Mouse (Mus musculus): ENCODE measurements around the gene Tk1.

Tk1 gene

DNA sequence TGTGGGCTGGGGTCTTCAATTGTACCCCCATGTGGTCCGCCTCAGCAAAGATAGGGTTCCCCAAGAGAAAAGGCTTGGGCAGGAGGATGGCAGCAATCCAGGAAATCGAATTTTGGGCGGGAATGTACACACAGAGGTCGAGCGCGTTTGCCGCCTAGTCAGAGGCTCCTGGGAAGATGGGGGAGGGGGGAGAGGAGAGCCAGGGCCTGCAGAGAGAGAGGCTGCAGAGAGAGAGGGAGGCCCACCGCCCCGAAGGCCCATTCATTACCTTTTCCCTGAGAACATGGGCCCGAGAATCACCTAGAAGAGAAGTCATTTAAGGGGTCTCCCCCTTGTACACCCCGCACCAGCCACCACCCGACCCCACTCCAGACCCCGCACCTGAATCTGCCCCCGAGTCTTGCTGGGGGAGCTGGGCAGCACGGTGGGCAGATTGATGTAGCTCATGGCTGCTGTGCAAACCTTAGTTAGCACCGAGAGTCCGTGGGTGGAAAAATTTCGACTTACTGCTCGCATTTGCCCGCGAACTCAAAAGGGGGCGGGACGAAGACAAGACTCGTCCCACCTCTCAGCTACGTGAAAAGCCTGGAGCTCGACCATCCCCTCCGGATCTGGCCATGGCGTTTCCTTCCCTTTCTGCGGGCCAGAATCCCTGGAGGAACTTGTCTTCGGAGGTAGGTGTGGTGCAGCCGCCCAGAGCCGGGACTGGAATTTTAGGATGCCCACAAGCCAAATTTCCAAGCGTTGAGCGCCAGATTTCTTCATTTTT, at the start of gene Tk1, which contains the start of gene Afmid:
Gene Tk1, minus strand, starts transcription at position 760 of the 769 bp plus-strand sequence.
Gene Afmid, plus strand, starts transcription at position 592 of the 769 bp plus-strand sequence.
- DNase-seq (ENCODE audit: low spot score in 2 of 2) = peak in 1 of 2 experiments; percentile 27

DNA sequence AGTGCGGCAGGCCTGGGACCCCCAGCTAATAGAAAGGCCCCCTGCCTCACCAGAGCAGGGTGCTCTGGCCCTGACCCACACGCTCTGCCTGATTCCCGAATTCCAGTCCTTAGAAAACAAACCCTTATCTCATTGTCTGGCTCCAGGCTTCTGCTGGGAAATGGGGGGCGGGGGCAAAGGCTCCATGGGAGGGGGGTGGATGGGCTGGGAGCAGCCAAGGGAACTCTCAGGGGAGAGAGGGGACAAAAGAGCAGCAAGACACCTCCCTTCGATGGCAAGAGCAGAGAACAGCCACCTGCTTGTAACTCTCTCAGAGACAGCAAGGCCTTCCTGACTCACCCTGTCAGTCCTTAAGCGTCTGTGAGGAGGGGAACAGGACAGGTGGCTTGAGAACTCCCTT, 49.8 kb upstream of the Tk1 start:
- DNase-seq (ENCODE audit: low spot score in 2 of 2) = no peak

DNA sequence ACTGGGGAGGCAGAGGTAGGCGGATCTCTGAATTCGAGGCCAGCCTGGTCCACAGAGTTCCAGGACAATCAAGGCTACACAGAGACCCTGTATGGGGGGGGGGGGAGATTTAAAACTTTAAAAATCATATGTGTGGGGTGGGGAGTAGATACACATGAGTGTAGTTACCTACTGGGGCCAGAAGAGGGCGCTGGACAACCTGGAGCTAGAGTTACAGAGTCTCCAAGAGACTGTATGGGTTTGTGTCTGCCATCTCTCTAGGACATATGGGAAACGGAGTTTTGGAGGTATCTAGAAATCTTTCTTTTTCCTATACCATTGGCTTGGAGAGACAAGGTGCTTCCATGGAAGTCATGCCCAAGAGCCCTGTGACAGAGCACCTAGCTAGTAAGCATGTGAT, 48.5 kb upstream of the Tk1 start:
- peak in 1 of 2 experiments; percentile 24 for DNase-seq (ENCODE audit: low spot score in 2 of 2)

DNA sequence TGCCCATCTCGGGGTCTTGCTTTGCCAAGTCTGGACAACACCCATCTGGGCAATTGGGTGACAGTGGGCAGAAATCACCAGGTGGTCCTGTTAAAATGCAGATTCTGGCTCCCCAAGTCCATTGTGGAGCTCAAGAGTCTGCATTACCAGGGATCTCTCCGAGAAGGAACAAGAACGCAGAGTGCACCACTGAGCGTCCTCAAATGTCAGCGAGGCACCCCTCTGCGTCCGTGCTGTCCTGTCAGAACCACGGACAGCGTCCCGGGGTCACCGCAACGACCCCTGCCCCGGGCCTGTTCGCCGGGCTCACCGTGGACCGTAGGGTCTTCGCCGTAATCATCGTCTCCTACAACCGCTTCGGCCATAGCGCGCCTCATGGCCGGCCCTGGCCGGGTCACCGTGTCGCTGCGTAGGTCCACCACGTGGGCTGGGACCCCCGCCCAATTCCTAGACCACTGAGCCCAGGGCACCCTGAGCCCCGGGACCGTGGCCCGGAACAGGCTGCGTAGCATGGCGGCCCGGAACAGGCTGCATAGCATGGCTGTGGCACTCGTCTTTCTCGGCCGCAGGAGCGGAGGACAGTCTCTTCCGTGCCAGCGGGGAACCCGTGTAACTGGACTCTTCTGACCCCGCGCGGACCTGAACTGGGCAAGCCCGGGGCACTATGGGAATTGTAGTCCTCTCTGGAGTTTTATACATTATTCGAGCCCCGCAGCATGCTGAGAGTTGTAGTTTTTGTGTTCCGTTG, 47.1 kb upstream of the Tk1 start, which contains the start of gene Tha1:
Gene Tha1, minus strand, starts transcription at position 621 of the 748 bp plus-strand sequence.
- peak; percentile 56 to 63 for DNase-seq (ENCODE audit: low spot score in 2 of 2)

DNA sequence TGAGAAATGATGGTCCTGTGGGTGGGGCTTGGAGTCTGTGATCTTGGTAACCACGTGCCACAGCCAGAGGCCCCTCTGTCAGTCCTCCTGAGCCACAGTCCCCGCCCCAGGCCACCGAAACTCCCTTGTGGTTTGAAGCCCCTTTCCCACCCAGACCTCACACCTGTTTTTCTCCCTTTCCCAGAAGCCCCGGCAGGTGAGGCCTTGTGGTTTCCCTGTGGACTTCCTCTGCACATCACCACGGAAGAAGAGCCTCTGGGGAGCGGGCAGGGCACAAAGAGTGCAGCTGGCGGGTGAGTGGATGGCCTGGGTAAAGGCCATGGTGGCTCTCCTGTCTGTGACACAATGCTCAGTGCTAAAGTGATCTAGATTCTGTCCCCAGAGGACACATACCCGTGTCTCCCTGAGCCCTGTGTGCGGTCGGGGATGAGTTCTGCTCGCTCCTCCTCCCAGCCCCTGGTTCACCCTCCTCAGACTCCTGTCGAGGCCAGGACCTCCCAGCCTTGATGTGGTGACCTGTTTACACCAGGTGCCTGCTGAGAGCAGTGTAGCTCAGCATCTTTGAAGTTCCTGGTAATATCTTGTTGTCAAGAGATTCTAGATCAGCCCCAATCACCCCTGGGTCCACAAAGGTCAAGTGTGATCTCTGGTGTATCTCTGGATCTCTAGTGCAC, 46.2 kb upstream of the Tk1 start:
- peak; percentile 58 to 72 for DNase-seq (ENCODE audit: low spot score in 2 of 2)

DNA sequence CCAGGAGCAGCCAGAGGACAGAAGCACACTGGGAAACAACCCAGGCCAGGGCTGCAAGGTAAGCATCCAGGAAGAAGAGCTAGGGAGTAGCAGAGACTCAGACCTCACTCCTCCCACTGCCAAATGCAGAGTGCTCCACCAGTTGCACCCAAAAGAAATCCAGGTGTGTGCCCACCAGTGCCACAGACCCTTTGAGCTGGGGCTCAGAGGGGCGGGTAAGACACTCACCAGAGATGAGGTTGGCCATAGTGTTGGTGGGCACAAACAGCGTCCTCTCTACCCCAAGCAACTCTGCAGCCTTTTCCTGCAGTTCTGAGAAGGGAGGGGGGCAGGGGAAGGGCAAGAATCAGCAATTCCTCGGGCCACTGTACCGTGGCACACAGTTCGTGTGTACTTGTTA, 45.5 kb upstream of the Tk1 start:
- DNase-seq (ENCODE audit: low spot score in 2 of 2) = no peak

DNA sequence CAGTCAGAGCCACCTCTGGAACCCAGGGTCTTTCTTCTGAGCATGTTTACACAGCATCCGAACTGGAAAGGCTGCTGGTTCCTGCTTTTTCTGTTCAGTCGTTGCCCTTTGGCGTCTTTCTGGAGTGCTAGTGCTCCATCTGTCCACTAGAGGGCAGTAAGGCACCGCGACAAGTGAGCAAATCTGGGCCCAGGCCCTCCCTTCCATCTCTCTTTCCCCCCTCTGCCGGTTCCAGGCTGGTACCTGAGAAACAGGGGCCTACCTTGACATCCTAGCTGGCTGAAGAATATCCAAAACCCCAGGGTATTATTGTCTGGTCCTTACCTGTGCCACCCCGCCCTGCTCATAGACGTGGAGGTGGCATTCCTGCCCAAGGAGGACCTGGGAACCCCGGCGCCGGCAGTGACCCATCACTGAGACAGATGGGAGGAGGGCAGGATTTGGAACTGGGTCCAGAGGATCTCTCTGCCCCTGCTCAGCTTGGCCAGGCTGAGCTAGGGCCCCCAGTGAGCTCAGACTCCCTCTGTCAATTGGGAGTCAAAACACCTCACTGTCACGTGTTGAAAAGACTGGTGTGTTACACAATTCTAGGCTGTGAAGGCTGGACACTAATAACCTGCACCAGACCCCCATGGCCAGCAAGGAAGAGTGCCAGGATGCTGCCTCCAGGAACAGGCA, 44.9 kb upstream of the Tk1 start:
- peak; percentile 59 to 78 for DNase-seq (ENCODE audit: low spot score in 2 of 2)

DNA sequence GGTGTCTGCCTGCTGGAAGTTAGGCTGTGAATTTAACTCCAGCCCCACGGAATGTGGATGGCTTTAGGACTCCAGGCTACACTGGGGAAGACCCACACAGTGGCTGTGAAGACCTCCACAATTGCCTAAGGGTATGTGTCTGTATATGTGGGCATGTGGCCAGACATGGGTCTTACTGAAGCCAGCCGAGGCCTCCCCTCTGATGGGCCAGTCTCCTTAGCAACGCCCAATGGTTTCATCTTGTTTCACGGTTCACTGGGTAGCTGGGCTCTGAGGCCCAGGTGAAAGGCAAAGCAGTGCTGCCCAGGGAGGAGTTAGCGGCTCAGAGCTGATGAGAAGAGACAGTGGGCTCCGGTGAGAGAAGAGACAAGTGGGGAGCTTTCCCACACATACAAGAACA, 40.1 kb upstream of the Tk1 start:
- no peak for DNase-seq (ENCODE audit: low spot score in 2 of 2)

DNA sequence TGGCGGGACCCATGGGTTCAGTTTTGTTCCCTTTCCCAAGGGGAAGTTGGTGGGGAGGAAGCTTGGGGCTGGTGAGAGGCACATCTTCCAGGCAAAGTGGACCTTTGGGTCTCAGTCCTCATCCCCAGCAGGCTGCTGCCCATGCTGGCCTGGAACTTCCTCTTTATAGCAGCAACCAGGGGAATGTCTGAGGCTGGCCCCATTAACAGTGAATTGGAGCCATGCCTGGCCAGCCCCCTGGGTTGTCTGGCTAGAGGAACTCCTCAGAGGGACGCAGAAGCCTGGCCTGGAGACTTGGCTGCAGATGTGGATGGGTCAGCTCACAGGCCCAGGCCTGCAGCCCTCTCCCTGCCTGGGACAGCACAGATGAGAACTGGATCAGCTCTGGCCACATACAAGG, 38.9 kb upstream of the Tk1 start:
- no peak for DNase-seq (ENCODE audit: low spot score in 2 of 2)

DNA sequence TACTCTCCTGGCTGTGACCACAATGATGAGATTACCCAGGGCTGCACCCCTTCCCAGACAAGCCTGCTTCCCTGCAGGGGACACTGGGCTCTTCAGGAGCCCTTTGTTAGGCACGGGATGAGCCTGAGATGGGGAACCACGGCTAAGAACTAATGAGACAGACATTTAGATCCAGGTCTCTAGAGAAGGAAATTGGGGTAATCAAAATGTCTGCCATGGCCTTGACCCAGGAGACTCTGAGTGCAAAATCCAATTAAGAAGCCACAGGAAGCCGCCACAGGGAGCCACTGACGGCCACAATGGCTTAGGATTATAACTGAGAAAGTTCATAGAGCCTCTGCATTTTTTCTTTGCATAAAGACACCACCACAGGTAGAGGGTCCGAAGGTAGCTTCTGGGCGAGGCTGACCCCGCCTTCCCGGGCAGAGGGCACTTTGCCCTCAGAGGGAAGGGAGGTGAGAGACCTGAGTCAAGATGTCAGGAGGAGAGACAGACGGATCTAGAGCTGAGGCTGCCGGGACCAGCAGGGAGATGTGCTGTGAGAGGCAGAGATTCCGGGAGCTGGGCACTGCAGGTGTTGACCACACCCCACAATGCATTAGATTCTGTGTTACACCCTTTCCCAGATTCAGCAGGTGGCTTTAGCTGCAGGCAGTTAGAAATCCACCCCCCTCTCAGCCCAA, 37.4 kb upstream of the Tk1 start:
- DNase-seq (ENCODE audit: low spot score in 2 of 2) = no peak

DNA sequence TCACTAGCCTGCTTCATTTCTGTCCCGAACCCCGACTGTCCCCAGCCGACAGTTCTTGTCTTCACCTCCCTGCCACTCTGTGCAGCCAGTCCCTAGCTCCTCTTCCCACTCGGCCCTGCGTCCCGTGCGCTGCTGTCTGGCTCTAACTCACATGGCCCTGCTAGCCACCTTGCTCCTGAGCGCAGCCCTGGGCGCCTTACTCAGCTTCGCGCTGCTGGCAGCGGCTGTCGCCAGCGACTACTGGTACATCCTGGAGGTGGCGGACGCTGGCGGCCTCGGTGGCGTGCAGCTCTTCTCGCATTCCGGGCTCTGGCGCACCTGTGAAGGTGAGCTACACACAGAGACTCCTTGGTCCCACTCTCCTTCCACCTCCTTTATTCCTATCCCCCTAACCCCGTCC, 34.7 kb upstream of the Tk1 start, which contains the start of gene Tmem235:
Gene Tmem235, plus strand, starts transcription at position 152 of the 400 bp plus-strand sequence.
- no peak for DNase-seq (ENCODE audit: low spot score in 2 of 2)

DNA sequence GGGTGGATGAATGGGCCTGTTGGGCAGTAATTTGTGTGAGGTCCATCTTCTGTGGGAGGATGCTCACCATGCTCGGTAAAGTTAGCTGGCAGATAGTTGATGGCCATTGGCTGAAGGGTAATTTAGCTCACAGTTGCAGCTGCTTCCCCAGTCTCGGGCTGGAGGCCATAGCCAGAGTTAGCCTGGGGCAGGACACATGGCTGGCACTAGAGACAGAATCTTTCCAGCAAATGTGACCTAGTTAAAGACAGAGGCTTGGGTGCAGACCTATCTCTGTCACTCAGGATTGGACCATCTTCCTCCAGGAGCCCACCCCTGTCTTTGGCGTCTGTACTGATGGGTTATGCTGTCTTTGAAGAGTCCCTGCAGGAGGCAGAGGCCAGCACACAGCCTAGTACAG, 32.5 kb upstream of the Tk1 start:
- no peak for DNase-seq (ENCODE audit: low spot score in 2 of 2)

DNA sequence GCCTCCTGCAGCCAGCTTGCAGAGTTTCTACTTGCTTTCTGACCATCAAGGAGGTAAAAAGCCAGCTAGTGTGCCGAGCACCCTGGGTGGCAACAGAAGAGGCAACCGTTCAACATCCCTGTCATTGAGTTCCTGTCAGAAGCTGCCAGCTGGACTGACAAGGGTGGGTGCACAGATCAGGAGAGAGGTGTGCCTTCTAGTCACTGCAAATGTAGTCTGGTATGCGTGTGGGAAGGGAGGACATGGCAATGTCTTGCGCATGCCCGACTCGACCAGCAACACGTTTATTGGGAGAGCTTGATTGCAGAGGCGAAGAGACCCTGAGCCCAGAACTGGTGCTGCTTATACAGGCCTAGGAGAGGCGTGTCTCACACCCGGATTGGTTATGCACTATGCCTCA, 31.6 kb upstream of the Tk1 start:
- DNase-seq (ENCODE audit: low spot score in 2 of 2) = no peak

DNA sequence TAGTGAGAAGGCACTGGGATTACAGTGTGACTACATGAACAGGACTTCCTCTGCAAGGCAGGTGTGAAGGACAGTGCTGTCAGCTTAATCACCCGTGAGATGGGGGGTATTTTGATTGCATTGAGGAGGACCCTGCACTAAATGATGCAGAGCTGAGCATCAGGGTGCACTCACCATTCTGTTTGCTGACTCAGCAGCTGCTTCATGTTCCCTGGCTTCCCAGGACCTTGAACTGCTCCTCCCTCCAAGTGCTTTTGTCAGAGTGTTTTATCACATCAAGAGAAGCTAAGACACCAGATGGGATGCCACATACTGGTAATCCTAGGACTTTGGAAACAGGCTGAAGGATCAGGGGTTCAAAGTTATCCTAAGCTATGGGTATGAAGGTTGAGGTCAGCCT, 30.1 kb upstream of the Tk1 start:
- DNase-seq (ENCODE audit: low spot score in 2 of 2) = no peak

DNA sequence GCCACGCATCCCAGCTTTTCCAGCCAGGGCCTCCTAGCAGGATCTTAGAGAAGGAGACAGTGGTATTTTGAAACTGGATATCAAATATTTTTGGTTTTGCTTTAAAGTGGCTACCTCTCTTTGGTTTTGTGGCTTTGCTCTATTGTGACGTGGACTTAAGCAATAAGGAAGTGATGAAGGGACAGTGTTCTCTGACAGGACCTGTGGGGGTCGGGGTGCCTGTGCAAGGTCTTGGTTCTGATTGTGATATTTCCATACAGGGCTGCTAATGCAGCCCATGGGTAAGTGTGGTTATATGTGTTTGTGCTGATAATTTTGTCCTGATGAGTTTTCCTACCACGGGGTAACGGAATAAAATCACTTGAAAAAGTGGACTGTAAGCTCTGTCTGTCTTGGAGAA, 29.5 kb upstream of the Tk1 start:
- no peak for DNase-seq (ENCODE audit: low spot score in 2 of 2)

DNA sequence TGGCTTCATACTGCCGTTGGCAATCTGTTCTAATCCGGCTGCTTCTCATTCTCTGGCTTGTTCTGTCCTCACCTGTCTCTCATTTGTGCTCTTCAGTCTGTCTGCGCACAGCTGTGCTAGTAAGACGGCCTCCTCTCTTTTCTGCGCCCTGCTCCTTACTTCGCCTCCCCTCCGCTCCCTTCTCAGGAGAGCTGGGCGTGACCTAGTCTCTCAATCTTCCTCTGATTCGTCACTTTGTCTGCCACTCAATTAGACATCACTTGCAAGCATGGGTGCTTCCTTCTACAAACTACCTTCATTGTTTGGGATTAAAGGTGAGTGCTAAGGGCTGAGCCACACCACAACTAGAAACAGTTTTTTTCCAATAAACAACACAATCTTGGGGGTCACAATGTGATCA, 28.3 kb upstream of the Tk1 start:
- no peak for DNase-seq (ENCODE audit: low spot score in 2 of 2)

DNA sequence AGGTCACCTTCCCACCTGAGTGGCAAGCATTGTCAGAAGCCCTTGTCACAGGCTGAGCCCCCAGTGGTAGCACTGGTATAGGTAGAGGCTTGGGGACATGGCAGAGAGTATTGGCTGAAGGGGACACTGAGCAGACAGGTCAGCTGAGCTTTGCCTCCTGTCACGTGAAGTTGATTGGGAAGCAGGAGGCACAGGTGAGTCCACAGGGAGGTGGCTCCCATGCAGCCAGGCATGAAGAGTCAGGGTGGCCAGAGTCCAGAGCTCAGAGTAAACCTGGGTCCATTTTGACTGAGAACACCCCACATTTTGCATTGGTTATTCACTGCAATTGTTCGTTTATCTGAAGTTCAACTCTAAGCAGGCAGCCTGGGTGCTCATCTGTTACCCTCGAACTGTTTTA, 27.0 kb upstream of the Tk1 start:
- no peak for DNase-seq (ENCODE audit: low spot score in 2 of 2)

DNA sequence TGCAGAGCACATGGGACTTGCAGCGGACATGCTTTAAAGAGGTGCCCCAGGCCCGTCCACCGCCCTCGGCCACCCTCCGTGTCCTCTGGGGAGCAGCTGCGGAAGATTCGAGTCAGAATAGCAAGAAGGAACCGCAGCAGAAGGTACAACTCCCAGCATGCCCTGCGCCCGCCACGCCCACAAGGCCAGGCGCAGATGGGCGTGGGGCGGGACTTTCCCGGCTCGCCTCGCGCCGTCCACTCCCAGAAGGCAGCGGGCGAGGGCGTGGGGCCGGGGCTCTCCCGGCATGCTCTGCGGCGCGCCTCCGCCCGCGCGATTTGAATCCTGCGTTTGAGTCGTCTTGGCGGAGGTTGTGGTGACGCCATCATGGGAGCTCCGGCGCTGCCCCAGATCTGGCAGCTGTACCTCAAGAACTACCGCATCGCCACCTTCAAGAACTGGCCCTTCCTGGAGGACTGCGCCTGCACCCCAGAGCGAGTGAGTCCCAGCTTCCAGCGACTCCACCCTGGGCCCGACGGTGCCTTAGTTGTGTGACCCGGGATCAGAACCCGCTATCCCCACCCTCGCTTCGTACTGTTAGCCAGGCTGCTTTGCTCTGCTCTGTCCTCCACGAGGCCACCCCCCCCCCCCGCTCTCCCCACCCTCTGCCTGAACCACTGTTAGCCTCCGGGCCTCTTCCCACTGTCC, 23.2 kb upstream of the Tk1 start, which contains the start of gene Birc5:
Gene Birc5, plus strand, starts transcription at position 267 of the 687 bp plus-strand sequence.
- peak; percentile 95 to 97 for DNase-seq (ENCODE audit: low spot score in 2 of 2)

DNA sequence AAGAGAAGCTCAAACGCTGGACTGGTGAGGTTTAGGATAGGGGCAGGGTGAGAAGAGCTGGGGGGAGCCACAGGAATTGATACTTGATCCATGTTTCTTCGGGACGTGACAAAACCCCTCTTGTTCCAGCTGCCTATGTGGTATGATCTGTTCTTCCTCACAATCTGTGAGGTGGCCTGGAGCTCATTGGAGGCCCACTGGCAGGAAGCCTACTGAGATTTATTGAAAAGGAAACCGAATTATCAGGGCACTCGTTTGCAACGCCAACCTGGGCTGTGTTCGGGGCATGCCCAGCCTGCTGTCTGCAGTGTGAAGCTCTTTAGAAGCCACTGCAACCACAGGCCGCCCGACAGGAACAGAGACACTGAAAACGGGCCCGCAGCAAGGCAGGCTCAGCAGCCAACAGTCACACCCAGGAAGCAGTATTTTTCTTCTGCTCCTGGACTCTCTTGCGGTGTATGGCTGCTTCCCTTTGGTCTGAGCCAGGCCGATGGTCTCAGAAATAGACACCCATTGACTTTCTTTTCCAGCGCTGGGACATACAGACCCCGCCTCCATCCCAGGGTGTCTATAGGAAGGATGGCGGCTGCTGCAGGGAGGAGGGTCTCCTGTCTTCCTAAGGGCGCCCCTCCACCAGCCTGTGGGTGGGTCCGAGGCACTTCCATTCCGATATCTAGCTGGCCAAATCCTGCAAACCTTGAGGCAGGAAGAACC, 22.5 kb upstream of the Tk1 start:
- peak; percentile 72 to 73 for DNase-seq (ENCODE audit: low spot score in 2 of 2)

All from natural killer cell, adult 2 months (primary cell).